Mouse (Mus musculus): ENCODE measurements around the gene Klf16.

DNA sequence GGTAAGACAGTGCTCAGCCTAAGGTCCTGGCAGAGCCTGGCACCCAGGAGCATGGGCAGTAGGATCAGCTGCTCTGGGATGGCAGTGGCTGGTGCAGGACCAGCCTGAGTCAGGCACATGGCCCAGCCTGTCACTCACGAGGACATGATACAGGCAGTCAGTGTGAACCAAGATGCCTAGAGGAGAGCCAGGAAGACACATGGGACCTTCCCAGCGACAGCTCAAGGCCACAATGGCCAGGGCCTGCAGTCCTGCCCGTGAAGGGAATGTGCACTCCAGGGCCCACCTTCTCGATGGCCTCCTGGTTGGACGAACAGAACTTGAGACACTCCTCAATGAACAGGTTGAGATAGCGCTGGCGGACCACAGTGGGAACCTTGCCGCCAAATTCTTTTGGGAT is 31.5 kb downstream of the Klf16 start:
- TF ChIP-seq POLR2A (IDR thresholded peaks at IDR 0.05; ENCODE audit: insufficient read depth, low read depth, low read length) (no peak), CTCF (IDR thresholded peaks at IDR 0.05) (no peak), EP300 (IDR thresholded peaks at IDR 0.05; ENCODE audit: insufficient read depth, low read depth, low read length) (no peak)

Data from heart, adult 2 months (tissue).